Mouse (Mus musculus): Measurements from ENCODE around the gene Tomm40. TPM values are rescaled to one million over a fixed set of nuclear protein-coding genes. Genes with fewer than 3 reads are reported as not detected.

The Tomm40 gene
- total and polyA plus RNA-seq, 2 experiments: 22.3 to 56.2 TPM

GRCm38 (mm10) chr7:19701069-19701761 lies 14.0 kb downstream of the Tomm40 start:
- TF ChIP-seq POLR2A (IDR thresholded peaks at IDR 0.05; ENCODE audit: extremely low read depth, insufficient read depth, low read length) (no peak; the same call in 1 of the 2 replicates), CTCF (IDR thresholded peaks at IDR 0.05; ENCODE audit: low read depth, low read length) (peak; percentile 85)
- Histone ChIP-seq H3K79me2 (ENCODE audit: control insufficient read depth, insufficient read depth, low read length) (peaks cover 16% of the 10 kb centered on the region), H3K27me3 (ENCODE audit: control insufficient read depth, insufficient read depth, low read length) (no peaks in the 10 kb centered on the region), H3K4me1 (ENCODE audit: control insufficient read depth, insufficient read depth, low read length) (peaks cover 30% of the 10 kb centered on the region), H3K4me3 (ENCODE audit: insufficient read depth, low read depth, low read length) (no peak overlapping the region; the same call in 1 of the 2 replicates), H3K27ac (replicated peaks; ENCODE audit: insufficient read depth, low read depth, low read length) (peak overlapping the region; percentile 84), H3K9ac (ENCODE audit: low read depth, low read length) (peak overlapping the region; percentile 68), H3K36me3 (ENCODE audit: control insufficient read depth, insufficient read depth, low read length) (peaks cover 17% of the 10 kb centered on the region)
- DNase-seq (ENCODE audit: extremely low read depth, low read depth, low spot score): peak; percentile 99
- WGBS: 9% methylated on average over 22 of the region's 22 CpGs

- Histone ChIP-seq H3K27me3 (ENCODE audit: control insufficient read depth, insufficient read depth, low read length) (no peaks in the 10 kb centered on the region), H3K36me3 (ENCODE audit: control insufficient read depth, insufficient read depth, low read length) (peaks cover 20% of the 10 kb centered on the region), H3K79me2 (ENCODE audit: control insufficient read depth, insufficient read depth, low read length) (peaks cover 16% of the 10 kb centered on the region), H3K27ac (replicated peaks; ENCODE audit: insufficient read depth, low read depth, low read length) (peak overlapping the region; percentile 80), H3K4me1 (ENCODE audit: control insufficient read depth, insufficient read depth, low read length) (peaks cover 30% of the 10 kb centered on the region), H3K4me3 (ENCODE audit: insufficient read depth, low read depth, low read length) (no peak overlapping the region), H3K9ac (ENCODE audit: low read depth, low read length) (peak overlapping the region; percentile 43)
- peak; percentile 93 for DNase-seq (ENCODE audit: extremely low read depth, low read depth, low spot score)
- WGBS: 9% methylated on average over 12 of the region's 12 CpGs
- 0 out of 2 replicates have a peak, but pooled peaks have one; percentile 31 for TF ChIP-seq POLR2A (IDR thresholded peaks at IDR 0.05; ENCODE audit: extremely low read depth, insufficient read depth, low read length)
- TF ChIP-seq CTCF (IDR thresholded peaks at IDR 0.05; ENCODE audit: low read depth, low read length): no peak
Measured at GRCm38 (mm10) chr7:19700299-19701068, 14.8 kb downstream of the Tomm40 start.

GRCm38 (mm10) chr7:19699827-19700148 lies 15.4 kb downstream of the Tomm40 start:
- H3K9ac ChIP-seq (ENCODE audit: low read depth, low read length): peak overlapping the region; percentile 62; the same call in 1 of the 2 replicates
- peaks cover 16% of the 10 kb centered on the region for H3K79me2 ChIP-seq (ENCODE audit: control insufficient read depth, insufficient read depth, low read length)
- H3K27ac ChIP-seq (replicated peaks; ENCODE audit: insufficient read depth, low read depth, low read length): peak overlapping the region; percentile 80
- 46% methylated on average over 4 of the region's 4 CpGs for WGBS
- no peak for DNase-seq (ENCODE audit: extremely low read depth, low read depth, low spot score)
- H3K4me3 ChIP-seq (ENCODE audit: insufficient read depth, low read depth, low read length): peak overlapping the region; percentile 5
- no peaks in the 10 kb centered on the region for H3K27me3 ChIP-seq (ENCODE audit: control insufficient read depth, insufficient read depth, low read length)
- peaks cover 20% of the 10 kb centered on the region for H3K36me3 ChIP-seq (ENCODE audit: control insufficient read depth, insufficient read depth, low read length)
- TF ChIP-seq POLR2A (IDR thresholded peaks at IDR 0.05; ENCODE audit: extremely low read depth, insufficient read depth, low read length): no peak
- TF ChIP-seq CTCF (IDR thresholded peaks at IDR 0.05; ENCODE audit: low read depth, low read length): no peak
- H3K4me1 ChIP-seq (ENCODE audit: control insufficient read depth, insufficient read depth, low read length): peaks cover 30% of the 10 kb centered on the region

- Histone ChIP-seq H3K36me3 (ENCODE audit: control insufficient read depth, insufficient read depth, low read length) (peaks cover 20% of the 10 kb centered on the region), H3K4me3 (ENCODE audit: insufficient read depth, low read depth, low read length) (peak within 1 kb of the TSS; percentile 90), H3K4me1 (ENCODE audit: control insufficient read depth, insufficient read depth, low read length) (peaks cover 33% of the 10 kb centered on the region), H3K27ac (replicated peaks; ENCODE audit: insufficient read depth, low read depth, low read length) (peak within 1 kb of the TSS; percentile 80), H3K9ac (ENCODE audit: low read depth, low read length) (peak within 1 kb of the TSS; percentile 89), H3K27me3 (ENCODE audit: control insufficient read depth, insufficient read depth, low read length) (no peaks in the 10 kb centered on the region), H3K79me2 (ENCODE audit: control insufficient read depth, insufficient read depth, low read length) (peaks cover 16% of the 10 kb centered on the region)
- 3% methylated on average over 20 of the region's 20 CpGs for WGBS
- TF ChIP-seq CTCF (IDR thresholded peaks at IDR 0.05; ENCODE audit: low read depth, low read length) (0 out of 2 replicates have a peak, but pooled peaks have one; percentile 18), POLR2A (IDR thresholded peaks at IDR 0.05; ENCODE audit: extremely low read depth, insufficient read depth, low read length) (peak; percentile 95)
- peak; percentile 95 for DNase-seq (ENCODE audit: extremely low read depth, low read depth, low spot score)
Measured at GRCm38 (mm10) chr7:19698907-19699826, 16.1 kb downstream of the Tomm40 start, which contains the start of gene Apoe. TSS of gene Apoe (minus strand) at chr7:19699188.

Measured in liver, adult 2 months (tissue).